Mouse (Mus musculus): ENCODE data around the gene Wfikkn2.

The Wfikkn2 gene

DNA sequence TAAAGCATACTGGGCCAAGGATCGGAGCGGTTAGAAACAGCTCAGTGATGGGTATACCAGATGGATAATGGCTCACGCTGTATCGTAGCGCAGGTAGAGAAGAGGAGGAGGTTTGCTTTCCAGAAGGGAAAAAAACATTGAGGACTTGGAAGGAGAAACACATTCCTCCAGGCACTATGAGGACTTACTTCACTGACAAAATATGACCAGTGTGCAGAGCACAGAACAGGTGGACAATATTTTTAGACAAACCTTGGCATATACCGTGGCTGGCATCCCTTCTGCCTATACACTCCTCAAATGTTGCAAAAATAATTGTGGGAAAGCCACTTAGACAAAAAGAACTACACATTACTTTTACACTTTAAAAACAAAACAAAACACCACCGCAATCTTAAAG is 24.5 kb downstream of the Wfikkn2 start:
- no peak for DNase-seq (ENCODE audit: low spot score in 2 of 2)

DNA sequence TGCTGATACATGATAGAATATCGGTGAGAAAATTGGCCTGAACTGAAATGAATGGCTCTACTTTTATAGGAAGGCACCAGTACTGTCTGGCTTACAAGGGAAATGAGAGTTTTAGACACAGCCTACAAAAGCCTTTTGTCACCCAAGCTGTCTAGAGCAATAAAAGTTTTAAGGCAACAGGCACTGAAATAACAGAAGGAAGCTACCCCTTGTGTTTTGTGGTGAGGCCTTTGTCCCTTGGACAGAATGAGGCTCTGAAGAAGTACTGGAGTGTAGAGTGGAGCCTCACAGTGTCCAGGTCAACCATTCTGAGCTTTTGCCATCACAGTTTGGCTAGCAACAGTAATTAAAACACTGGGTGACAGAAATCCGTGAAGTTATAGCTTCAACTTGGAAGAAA is 29.6 kb downstream of the Wfikkn2 start:
- DNase-seq (ENCODE audit: low spot score in 2 of 2) = no peak

DNA sequence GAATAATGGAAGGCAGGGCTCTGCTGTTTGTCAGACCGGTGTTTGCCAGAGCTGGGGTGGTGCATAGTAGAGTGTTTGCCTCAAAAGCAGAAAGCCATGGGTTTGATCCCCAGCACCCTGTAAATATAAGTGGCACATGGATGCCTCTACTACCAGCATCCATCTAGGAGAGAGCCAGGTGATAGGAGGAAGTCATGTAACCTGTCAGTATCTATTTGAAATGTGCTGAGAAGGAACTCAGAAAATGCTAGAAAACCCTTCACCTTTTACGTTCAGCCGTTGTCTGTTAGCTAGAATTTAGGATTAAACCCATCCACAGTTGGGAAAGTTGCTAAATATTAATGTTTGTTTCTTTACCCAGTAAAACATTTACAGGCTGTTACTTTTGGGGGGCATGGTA is 30.2 kb downstream of the Wfikkn2 start:
- no peak for DNase-seq (ENCODE audit: low spot score in 2 of 2)

DNA sequence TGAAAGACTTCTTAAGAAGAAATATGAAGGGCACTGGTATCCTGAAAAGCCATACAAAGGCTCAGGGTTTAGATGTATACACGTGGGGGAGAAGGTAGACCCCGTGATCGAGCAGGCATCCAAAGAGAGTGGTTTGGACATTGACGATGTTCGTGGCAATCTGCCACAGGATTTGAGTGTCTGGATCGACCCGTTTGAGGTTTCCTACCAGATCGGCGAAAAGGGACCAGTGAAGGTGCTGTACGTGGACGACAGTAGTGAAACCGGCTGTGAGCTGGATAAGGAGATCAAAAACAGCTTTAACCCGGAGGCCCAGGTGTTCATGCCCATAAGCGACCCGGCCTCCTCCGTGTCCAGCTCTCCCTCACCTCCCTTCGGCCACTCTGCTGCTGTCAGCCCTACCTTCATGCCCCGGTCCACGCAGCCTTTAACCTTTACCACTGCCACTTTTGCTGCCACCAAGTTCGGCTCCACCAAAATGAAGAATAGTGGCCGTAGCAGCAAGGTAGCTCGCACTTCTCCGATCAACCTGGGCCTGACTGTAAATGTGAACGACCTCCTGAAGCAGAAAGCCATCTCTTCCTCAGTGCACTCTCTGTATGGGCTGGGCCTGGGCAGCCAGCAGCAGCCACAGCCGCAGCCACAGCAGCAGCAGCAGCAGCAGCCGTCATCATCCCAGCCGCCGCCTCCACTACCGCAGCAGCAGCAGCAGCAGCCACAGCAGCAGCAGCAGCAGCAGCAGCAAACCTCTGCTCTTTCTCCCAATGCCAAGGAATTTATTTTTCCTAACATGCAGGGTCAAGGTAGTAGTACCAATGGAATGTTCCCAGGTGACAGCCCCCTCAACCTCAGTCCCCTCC is 31.8 kb downstream of the Wfikkn2 start:
- no peak for DNase-seq (ENCODE audit: low spot score in 2 of 2)

- no peak for DNase-seq (ENCODE audit: low spot score in 2 of 2)
These were observed 32.8 kb downstream of the Wfikkn2 start for GRCm38 (mm10) chr11:94212997-94213396.

GRCm38 (mm10) chr11:94212489-94212836 is 33.3 kb downstream of the Wfikkn2 start:
- no peak for DNase-seq (ENCODE audit: low spot score in 2 of 2)

DNA sequence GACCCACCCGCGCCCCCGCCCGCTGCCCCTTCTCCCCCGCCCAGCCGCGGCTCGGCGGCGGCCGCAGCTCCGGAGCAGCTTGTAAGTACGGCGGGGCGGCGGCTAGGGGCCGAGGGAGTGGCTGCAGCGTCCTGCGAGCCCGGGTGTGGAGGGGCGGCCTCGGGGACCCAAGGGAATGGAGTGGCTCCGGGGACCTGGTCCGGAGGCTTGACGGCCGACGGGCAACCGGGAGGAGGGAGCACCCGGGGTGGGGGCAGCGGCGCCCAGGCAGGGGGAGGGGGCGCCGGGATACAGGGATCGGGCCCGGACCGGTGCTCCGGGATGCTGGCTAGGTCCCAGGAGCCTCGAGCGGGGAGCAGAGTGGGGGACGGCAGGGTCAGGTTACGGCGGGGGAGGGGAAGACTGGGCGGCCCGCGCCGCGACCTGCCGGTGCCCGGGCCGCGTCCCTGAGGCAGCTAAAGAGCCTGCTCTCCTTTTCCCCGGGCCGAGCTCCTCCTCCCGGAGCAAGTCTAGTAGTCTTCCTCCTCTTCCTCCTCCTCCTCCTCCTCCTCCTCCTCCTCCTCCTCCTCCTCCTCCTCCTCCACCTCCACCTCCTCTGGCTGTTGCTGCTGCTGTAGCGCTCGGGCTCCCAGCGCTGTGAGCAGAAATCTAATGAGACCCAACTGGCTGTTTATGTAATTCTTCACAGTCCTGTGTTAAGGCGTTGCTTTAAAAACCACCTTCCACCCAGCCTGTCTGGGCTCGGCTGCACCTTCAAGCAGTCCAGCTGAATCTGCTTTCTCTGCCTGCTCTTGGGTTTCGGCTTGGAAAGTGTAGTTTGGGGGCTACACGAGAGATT is 33.9 kb downstream of the Wfikkn2 start:
- DNase-seq (ENCODE audit: low spot score in 2 of 2) = peak; percentile 48 to 55

DNA sequence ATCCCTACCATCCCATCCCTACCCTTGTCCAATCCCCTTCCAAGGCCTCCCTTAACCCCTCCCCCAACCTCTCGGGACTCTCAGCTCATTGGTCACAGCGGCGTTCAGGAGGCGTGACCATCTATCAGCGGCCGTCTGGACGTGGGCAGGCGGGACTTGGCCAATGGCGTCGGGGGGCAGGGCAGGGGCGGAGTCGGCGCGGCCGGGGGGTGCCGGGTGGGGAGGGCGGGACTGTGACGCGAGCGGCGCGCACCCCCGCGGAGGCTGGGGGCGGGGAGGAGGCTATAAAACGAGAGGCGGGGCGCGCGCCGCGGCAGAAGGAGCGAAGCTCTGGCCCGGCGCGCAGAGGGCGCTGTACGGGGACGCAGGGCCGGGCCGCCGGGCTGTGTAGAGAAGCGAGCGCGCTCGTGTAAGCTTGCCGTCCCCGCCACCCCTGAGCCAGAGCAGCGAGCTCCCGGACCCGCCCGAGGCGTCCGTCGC is 34.6 kb downstream of the Wfikkn2 start, which contains the start of gene Tob1:
Gene Tob1 (plus strand): TSS at position 331 of the 480 bp plus-strand sequence.
- peak; percentile 93 to 94 for DNase-seq (ENCODE audit: low spot score in 2 of 2)

DNA sequence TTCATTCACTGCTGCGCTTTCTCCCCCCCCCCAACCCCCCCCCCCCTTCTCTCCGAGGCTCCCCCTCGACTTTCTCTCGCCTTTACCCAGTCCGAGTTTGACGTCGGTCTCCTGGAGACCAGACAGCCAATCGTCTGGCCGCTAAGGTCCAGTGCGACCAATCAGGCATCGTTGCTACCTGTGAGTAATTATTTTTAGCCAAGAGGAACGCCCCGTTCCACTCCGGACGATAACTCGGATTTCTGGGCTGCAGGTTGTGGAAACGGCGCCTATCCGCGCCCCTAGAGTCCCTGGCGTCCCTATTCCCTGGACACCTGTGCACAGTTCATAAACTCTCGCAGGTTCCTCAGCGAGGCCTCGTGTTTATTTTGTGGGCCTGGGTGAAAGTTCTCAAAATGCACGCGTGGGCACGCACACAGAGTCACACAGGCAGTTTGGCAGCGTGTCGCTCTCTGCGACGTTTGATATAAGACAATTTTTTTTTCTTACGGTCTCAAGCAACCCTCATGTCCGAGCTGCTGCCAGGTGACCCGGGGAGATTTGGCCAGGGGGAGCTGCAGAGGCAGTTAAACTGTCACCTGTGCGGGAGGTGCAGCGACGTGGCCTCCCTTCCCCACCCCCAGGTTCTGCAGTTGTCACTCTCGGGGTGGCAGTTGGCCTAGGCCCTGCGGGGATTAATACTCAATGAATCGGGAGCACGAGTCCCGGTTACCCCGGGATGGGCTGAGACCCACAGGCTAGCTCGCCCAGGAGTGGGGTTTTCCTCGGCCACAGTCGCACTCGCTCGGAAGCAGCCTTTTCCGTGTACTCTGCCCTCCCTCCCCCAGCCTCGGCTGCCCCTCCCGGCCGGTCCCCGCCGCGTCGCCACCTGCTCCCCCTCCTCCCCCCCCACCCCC is 35.4 kb downstream of the Wfikkn2 start:
- DNase-seq (ENCODE audit: low spot score in 2 of 2) = peak; percentile 79 to 82

- no peak for DNase-seq (ENCODE audit: low spot score in 2 of 2)
These were observed 36.1 kb downstream of the Wfikkn2 start for GRCm38 (mm10) chr11:94209695-94210131.

GRCm38 (mm10) chr11:94208811-94209675 is 36.8 kb downstream of the Wfikkn2 start:
- no peak for DNase-seq (ENCODE audit: low spot score in 2 of 2)

GRCm38 (mm10) chr11:94206398-94207114 is 39.2 kb downstream of the Wfikkn2 start:
- no peak for DNase-seq (ENCODE audit: low spot score in 2 of 2)

DNA sequence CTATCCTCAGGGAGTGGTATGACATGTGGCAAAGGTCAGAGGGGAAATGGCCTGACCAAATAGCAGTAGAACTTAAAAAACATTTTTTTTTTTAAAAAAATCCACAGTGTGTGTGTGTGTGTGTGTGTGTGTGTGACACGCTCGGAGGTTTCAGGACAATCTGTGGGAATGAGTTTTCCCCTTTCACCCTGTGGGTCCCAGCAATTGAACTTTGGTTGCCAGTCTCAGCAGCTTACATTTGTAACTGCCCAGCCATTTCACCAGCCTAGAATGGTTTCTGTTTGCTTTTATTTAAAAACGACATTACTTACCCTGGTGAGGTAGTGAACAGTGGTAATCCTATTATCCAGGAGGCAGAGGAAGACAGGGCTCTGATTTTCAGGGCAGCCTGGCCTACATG is 42.7 kb downstream of the Wfikkn2 start:
- DNase-seq (ENCODE audit: low spot score in 2 of 2) = no peak

DNA sequence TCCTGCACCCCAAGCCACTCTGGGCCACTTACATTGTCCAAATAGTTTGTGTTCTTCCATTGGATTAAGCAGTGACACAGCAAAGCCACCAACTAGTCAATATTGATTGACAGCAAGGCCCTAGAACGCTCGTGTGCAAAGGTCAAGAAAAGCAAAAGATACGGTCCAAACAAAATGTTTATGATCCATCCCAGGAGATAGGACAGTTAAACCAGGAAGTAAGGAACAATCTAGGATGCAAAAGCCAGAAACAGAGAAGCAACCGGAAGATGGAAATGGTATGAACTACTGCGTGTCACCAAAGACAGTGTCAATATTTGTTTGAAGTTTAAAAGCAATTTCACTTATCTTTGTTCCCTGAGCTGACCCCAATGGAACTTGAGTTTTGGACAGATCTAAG is 43.7 kb downstream of the Wfikkn2 start:
- no peak for DNase-seq (ENCODE audit: low spot score in 2 of 2)

DNA sequence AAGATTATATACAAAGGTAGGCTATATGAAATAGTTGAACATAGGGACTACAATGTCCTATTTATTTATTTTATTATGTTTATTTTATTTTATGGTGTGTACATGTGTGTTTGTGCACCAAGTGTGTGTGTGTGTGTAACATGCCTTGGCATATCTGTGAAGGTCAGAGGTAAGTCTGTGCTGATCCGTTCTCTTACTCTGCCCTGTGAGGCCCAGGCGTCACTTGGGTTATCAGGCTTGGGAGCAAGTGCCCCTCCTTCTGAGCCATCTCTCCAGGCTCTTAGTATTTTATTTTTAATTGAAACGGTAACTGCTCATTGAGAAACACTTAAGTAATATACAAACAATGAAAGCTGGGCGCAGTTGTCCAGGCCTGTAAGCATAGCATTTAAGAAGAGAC is 45.4 kb downstream of the Wfikkn2 start:
- DNase-seq (ENCODE audit: low spot score in 2 of 2) = no peak

- no peak for DNase-seq (ENCODE audit: low spot score in 2 of 2)
These were observed 46.0 kb downstream of the Wfikkn2 start for GRCm38 (mm10) chr11:94199771-94200170.

- DNase-seq (ENCODE audit: low spot score in 2 of 2) = no peak
These were observed 47.2 kb downstream of the Wfikkn2 start for GRCm38 (mm10) chr11:94198405-94199146.

- no peak for DNase-seq (ENCODE audit: low spot score in 2 of 2)
These were observed 49.5 kb downstream of the Wfikkn2 start for GRCm38 (mm10) chr11:94196311-94196710.

DNA sequence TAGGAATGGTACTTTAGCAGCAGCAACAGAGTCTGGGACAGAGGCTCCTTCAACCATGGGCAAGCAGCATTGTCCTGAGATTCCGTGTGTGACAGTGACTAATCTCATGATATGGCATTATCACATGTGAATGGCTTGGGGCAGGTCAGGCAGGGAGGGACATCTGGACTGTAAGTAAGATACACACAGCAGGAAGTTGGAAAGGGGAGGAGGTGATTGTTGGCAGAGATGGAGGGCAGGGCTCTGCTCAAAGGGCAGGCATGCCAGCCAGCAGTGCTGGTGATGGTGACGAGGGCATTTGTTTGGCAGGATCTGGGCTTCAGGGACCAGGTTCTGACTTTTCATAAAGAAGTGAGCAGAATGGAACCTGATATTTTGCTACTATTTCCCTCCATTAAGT is 52.7 kb downstream of the Wfikkn2 start:
- no peak for DNase-seq (ENCODE audit: low spot score in 2 of 2)

Measured in spleen, postnatal 14 days (tissue).